Mouse (Mus musculus): Measurements from ENCODE around the gene Prl3b1. TPM values are rescaled to one million over a fixed set of nuclear protein-coding genes. Genes with fewer than 3 reads are reported as not detected.

Prl3b1 gene
- not detected for total RNA-seq (2021)
- long read RNA-seq, experiment 1: 0 reads
- long read RNA-seq, experiment 2: 0 reads

- DNase-seq: no peak
Observed at GRCm38 (mm10) chr13:27241547-27241946, at the start of gene Prl3b1. Prl3b1 (plus strand) TSS chr13:27241847.

GRCm38 (mm10) chr13:27196359-27196758, 45.3 kb upstream of the Prl3b1 start, which contains the start of gene Prl3c1:
Prl3c1 (plus strand) TSS chr13:27196659.
- no peak for DNase-seq

GRCm38 (mm10) chr13:27259136-27259535, 17.5 kb downstream of the Prl3b1 start, which contains the start of gene Prl3a1:
Prl3a1 (plus strand) TSS chr13:27259436.
- no peak for DNase-seq

Other genes with a start within 250 kb of the Prl3b1 start
- gene Prl, start 184.3 kb upstream of the Prl3b1 start, total RNA-seq (2021): not detected
- gene Prl3d1, start 147.7 kb upstream of the Prl3b1 start, total RNA-seq (2021): not detected
- not detected for gene Prl3d2, start 120.1 kb upstream of the Prl3b1 start, total RNA-seq (2021)
- gene Prl3d3, start 85.1 kb upstream of the Prl3b1 start, total RNA-seq (2021): not detected
- not detected for gene Prl3c1, start 45.2 kb upstream of the Prl3b1 start, total RNA-seq (2021)
- not detected for gene Prl3a1, start 17.6 kb downstream of the Prl3b1 start, total RNA-seq (2021)
- gene Prl6a1, start 70.8 kb downstream of the Prl3b1 start, total RNA-seq (2021): not detected
- gene Prl8a2, start 103.8 kb downstream of the Prl3b1 start, total RNA-seq (2021): not detected
- gene Prl2b1, start 149.0 kb downstream of the Prl3b1 start, total RNA-seq (2021): not detected
- not detected for gene Prl8a6, start 196.8 kb downstream of the Prl3b1 start, total RNA-seq (2021)

All from gastrocnemius, postnatal 25 days (tissue).